Mouse (Mus musculus) central nervous system, embryonic 11.5 days (tissue): ENCODE data around the gene Il20ra. TPM values are rescaled to one million over a fixed set of nuclear protein-coding genes. Genes with fewer than 3 reads are reported as not detected.

ENCODE experiments used
- polyA plus RNA-seq: library from polyadenylated mRNA; depleted of rRNA; stranded (reverse); fragments of >200 nt; gene quantifications from 2 replicates; pipeline ENCODE4 v1.2.3, GENCODE M21; 2012; rRNA removed

Il20ra gene
- 0.04 and 0.07 TPM in 2 replicates for polyA plus RNA-seq

DNA sequence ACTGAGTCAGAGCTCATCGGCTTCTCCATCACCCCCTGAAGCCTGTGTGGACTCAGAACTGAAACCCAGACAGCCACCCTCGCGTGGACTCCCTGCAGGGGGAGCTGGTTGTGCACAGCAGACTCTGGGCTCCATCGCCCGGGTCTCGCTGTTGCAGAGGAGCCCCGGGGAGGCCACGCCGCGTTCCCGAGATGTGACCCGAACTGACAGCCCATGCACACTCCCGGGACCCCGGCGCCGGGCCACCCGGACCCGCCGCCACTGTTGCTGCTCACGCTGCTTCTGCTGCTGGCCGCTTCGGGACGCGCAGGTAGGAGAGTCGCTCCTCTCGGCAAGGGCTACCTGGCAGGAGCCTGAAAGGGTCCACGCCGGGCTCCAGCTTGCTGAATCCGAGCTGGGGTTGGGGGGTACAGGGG lies at the start of gene Il20ra:
Gene Il20ra, plus strand, starts transcription at position 150 of the 416 bp plus-strand sequence.

Other genes starting within 250 kb of the Il20ra start
- 19.0 and 19.7 TPM in 2 replicates for gene Ifngr1, start 120.6 kb upstream of the Il20ra start, polyA plus RNA-seq
- 0.02 TPM in 1 of 2 replicates, not detected in the other for gene Il22ra2, start 90.6 kb upstream of the Il20ra start, polyA plus RNA-seq
- 1.2 and 1.6 TPM in 2 replicates for gene Slc35d3, start 138.9 kb downstream of the Il20ra start, polyA plus RNA-seq
- gene Pex7, start 195.1 kb downstream of the Il20ra start, polyA plus RNA-seq, result 18.5 and 21.0 TPM in 2 replicates
- 1.7 and 2.2 TPM in 2 replicates for gene Map3k5, start 221.9 kb downstream of the Il20ra start, polyA plus RNA-seq